Mouse (Mus musculus): Measurements from ENCODE around the gene Lhx1. TPM values are rescaled to one million over a fixed set of nuclear protein-coding genes. Genes with fewer than 3 reads are reported as not detected.

Gene Lhx1
- polyA plus RNA-seq, 1 experiment from 2014 or later = 4.8 TPM

Other genes starting within 250 kb of the Lhx1 start
- 54.0 and 54.8 TPM in 2 replicates for gene Aatf, start 12.0 kb downstream of the Lhx1 start, polyA plus RNA-seq (2015; fragmentation: Nextera tagmentation; extraction: Ambion mirVana)

All from forebrain, embryonic 15.5 days (tissue).